Mouse (Mus musculus) gastrocnemius, adult 8-10 months (tissue): Measurements from ENCODE around the gene Nomo1. TPM values are rescaled to one million over a fixed set of nuclear protein-coding genes. Genes with fewer than 3 reads are reported as not detected.
A peak's percentile ranks its signal among the peaks of the same experiment; 100 is the strongest.

Source experiments
- DNase-seq, 2 experiments: peaks; one replicate each; pipeline ENCODE4 v3.0.0; 2022; ENCODE audit warnings: low spot score in 2 of 2
- total RNA-seq, 4 experiments: library from RNA; stranded (reverse); gene quantifications; 2 replicates each; pipeline ENCODE4 v1.2.4; 2022

Gene Nomo1
- total RNA-seq, 4 experiments from 2014 or later = 89.6 to 107 (median 103) TPM

DNA sequence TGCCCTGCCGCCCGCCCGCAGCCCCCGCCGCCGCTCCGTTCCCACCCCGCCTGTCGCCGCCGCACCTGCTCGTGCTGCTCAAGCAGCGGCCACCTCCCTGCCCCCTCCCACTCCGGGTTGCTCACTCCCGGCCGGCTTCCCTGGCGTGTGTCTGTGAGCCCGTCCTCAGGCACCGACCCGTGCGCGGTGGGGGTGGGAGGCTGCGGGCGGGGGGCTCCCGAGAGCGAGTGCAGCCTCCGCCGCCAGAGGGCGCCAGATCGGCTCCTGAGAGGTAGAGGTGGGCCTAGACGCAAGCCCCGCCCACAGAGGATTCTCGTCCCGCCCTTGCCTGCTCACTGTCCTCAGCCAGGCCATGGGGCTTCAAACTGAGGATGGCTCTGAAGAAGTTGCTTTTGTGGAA lies 67.1 kb downstream of the Nomo1 start, which contains the start of gene Kcnj11:
Gene Kcnj11 (minus strand): TSS at position 202 of the 400 bp plus-strand sequence.
- DNase-seq = peak; percentile 72 to 85

- DNase-seq = peak in 1 of 2 experiments; percentile 52
Measured at GRCm38 (mm10) chr7:46103075-46103591, 69.6 kb downstream of the Nomo1 start.

DNA sequence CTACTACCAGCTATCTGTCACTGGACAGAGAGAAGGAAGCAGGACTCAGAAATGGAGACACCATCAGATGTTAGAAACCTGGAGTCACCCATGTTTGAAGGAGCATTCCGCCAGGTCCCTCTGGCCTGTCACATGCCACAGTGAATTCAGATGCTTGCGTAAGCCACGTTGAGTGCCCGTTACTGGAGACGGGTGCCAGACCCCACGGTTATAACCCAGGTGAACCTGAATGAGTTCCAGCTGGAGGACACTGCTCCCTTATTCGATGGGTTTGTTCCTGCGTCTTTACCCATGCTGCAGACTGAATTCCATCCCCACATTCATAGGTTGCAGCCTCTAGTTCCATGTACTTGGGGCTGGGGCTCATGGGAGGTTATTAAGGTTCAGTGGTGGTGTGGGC lies 70.3 kb downstream of the Nomo1 start:
- no peak for DNase-seq

- no peak for DNase-seq
Measured at GRCm38 (mm10) chr7:46104256-46104915, 70.9 kb downstream of the Nomo1 start.

DNA sequence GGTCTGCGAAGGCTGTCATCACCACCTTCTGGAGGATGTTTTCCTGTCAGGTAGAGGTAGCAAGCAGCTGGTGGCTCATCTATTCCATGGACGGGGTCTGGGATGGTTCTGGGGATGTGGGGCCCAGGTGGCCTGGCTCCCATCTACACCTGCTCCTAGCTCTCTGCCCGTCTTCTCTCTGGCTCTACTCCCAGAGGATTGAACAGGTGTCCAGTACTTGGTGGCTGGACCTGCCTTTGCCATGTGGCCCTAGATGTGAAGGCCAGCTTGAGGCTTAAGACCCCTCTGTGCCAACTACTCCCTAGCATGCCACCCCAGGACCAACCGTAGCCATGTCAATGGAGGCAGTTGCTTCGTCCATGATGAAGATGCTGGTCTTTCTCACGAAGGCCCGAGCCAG lies 72.0 kb downstream of the Nomo1 start:
- no peak for DNase-seq

GRCm38 (mm10) chr7:46110079-46110478 lies 76.6 kb downstream of the Nomo1 start:
- no peak for DNase-seq

DNA sequence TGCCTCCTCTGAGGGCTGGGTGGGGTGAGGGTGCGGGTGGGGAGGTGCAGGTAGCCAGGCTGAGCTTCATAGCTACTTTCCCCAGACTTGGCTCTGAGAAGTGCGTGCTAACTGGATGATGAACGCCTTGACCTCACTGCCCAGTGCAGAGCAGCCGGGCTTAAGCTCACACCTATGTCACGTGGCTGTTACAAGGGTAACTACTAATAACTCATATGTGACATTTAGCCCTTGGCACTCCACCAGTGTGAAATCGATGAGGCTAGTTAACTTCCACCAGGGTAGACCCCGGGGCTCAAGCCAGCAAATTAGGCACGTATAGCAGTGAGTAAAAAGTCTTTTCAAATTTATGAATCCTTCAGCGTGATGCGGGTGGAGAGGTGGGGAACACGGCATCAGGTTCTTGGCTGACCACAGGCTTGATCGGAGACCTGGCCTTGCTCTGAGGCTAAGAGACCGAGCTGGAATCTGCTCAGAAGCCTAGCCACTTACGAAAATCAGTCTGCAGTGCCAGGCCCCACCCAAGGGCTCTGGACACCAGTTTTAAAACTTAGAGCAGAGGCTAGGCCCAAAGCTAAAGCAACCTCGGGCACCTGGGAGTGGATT lies 77.8 kb downstream of the Nomo1 start:
- DNase-seq = peak in 1 of 2 experiments; percentile 58

- no peak for DNase-seq
Measured at GRCm38 (mm10) chr7:46111938-46112337, 78.4 kb downstream of the Nomo1 start.

GRCm38 (mm10) chr7:46113435-46113834 lies 79.9 kb downstream of the Nomo1 start:
- DNase-seq = no peak

GRCm38 (mm10) chr7:46116118-46116581 lies 82.7 kb downstream of the Nomo1 start:
- DNase-seq = peak; percentile 79 to 86

GRCm38 (mm10) chr7:46117035-46117434 lies 83.5 kb downstream of the Nomo1 start:
- DNase-seq = no peak

DNA sequence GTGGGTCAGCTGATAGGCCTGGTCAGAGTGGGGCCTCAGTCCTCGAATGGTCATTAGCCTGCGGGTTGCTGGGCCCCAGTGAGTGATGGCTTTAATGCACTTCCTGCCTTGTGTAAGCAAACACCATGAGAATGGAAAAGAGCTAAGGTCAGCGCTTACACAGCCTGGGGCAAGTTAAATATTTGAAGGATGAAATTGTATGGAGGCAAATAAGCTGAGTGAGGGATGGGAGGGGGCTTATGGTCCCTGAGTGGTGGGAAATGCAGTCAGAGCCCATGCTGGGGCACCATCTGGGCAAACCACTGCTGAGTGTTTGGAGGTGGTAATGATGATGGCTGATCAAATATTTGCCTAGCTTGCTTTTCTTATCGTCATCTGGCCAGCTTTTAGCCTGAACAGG lies 89.5 kb downstream of the Nomo1 start:
- no peak for DNase-seq

- no peak for DNase-seq
Measured at GRCm38 (mm10) chr7:46124460-46124859, 91.0 kb downstream of the Nomo1 start.

GRCm38 (mm10) chr7:46125340-46125739 lies 91.8 kb downstream of the Nomo1 start:
- no peak for DNase-seq

- no peak for DNase-seq
Measured at GRCm38 (mm10) chr7:46128196-46128595, 94.7 kb downstream of the Nomo1 start.

DNA sequence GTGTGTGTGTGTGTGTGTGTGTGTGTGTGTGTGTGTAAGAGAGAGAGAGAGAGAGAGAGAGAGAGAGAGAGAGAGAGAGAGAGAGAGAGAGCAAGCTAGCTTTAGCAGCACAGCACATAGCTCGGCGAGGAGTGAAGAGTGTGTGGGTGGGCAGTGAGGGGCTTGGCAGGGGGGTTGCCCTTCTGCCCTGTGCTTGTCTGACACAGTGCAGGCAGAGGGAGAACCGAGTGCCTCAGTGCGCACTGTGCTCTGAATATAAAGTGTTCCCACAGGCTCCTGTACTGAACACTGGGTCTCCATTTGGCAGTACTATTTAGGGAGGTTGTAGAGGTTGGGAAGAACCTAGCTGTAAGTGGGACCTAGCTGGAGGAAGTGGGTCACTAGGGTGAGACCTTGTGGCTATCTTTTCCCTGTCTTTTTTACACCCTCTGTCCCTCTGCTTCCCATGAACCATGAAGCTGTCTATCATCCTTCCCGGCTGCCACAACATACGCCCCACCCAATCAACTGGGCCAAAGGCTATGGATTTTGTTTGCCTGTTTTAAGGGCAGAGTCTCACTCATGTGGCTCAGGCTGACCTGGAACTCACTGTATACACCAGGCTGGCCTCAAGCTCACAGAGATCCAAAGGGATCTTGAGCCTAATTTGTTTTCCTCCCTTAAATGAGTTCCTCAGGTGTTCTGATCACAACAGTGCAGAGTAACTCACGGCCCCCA lies 96.1 kb downstream of the Nomo1 start:
- no peak for DNase-seq

- no peak for DNase-seq
Measured at GRCm38 (mm10) chr7:46130723-46131122, 97.2 kb downstream of the Nomo1 start.

GRCm38 (mm10) chr7:46131266-46131665 lies 97.8 kb downstream of the Nomo1 start:
- no peak for DNase-seq

DNA sequence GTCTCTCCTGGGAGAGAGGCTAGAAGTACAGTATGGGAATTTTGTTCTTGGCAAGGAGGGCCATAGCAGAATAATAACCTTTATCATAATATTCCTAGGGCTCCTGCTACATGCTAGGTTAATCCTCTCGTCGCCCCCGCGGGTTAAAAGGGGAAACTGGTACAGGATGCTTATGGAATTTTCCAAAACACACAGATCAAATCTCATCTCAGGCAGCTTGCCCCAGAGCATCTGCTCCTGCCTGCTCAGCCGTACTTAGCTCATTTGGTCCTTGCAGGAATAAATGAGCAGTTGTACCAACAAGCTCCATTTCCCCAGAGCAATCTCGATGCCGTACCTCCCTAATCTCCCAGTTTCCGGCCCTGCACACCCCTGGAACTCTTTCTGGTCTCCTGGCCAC lies 98.3 kb downstream of the Nomo1 start:
- DNase-seq = no peak

DNA sequence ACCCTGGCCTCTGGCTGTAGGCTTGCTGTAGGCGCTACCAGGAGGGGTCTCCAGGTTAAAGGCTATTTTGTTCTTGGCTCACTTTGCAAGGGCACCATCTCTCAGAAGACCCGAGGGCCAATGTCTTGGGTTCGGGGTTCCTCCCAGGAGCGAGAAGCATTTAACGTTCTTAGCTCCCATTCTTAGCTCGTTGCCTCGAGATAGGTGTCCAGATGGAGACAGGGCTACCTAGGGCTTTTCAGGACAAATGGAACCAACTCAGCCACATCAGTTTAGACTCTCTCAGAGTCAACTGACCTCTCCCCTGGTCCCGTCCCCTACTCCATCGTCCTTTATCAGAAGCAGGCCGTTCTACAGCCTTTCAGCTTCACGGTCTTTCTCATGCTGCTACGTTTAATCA lies 98.7 kb downstream of the Nomo1 start:
- no peak for DNase-seq
